Mouse (Mus musculus) midbrain, embryonic 12.5 days (tissue): ENCODE results near the gene Mea1. TPM values are rescaled to one million over a fixed set of nuclear protein-coding genes. Genes with fewer than 3 reads are reported as not detected.

Experiments used
- polyA plus RNA-seq: library from polyadenylated mRNA; unstranded; fragments of >200 nt; fragmentation: Nextera tagmentation; extraction: Ambion mirVana; gene quantifications from 2 replicates; pipeline ENCODE4 v1.2.1, GENCODE M21; 2016

The Mea1 gene
- polyA plus RNA-seq, 1 experiment from 2014 or later = 175 TPM

Other genes starting within 250 kb of the Mea1 start
- 1.4 and 1.6 TPM in 2 replicates for gene Crip3, start 249.9 kb upstream of the Mea1 start, polyA plus RNA-seq
- gene Slc22a7, start 240.3 kb upstream of the Mea1 start, polyA plus RNA-seq = not detected in 2 replicates
- 5.0 and 5.5 TPM in 2 replicates for gene Ttbk1, start 191.1 kb upstream of the Mea1 start, polyA plus RNA-seq
- gene Dnph1, start 182.1 kb upstream of the Mea1 start, polyA plus RNA-seq = 53.1 and 58.0 TPM in 2 replicates
- gene Cul9, start 132.4 kb upstream of the Mea1 start, polyA plus RNA-seq = 14.3 and 15.2 TPM in 2 replicates
- gene Srf, start 122.6 kb upstream of the Mea1 start, polyA plus RNA-seq = 6.6 and 8.1 TPM in 2 replicates
- 57.1 and 63.4 TPM in 2 replicates for gene Ptk7, start 49.3 kb upstream of the Mea1 start, polyA plus RNA-seq
- gene Klc4, start 32.8 kb upstream of the Mea1 start, polyA plus RNA-seq = 43.6 and 44.7 TPM in 2 replicates
- 73.9 and 88.4 TPM in 2 replicates for gene Mrpl2, start 32.6 kb upstream of the Mea1 start, polyA plus RNA-seq
- gene Cul7, start 28.5 kb upstream of the Mea1 start, polyA plus RNA-seq = 48.3 and 49.0 TPM in 2 replicates
- gene Rrp36, start 4.4 kb upstream of the Mea1 start, polyA plus RNA-seq = 54.1 and 56.0 TPM in 2 replicates
- gene Klhdc3, start 2.1 kb downstream of the Mea1 start, polyA plus RNA-seq = 127 and 131 TPM in 2 replicates
- gene Ppp2r5d, start 26.3 kb downstream of the Mea1 start, polyA plus RNA-seq = 111 and 113 TPM in 2 replicates
- 33.7 and 36.0 TPM in 2 replicates for gene Pex6, start 32.7 kb downstream of the Mea1 start, polyA plus RNA-seq
- 0.52 and 0.75 TPM in 2 replicates for gene Gnmt, start 50.4 kb downstream of the Mea1 start, polyA plus RNA-seq
- 54.1 and 54.6 TPM in 2 replicates for gene Cnpy3, start 73.4 kb downstream of the Mea1 start, polyA plus RNA-seq
- 0.55 and 0.65 TPM in 2 replicates for gene Ptcra, start 84.9 kb downstream of the Mea1 start, polyA plus RNA-seq
- gene 2310039H08Rik, start 93.8 kb downstream of the Mea1 start, polyA plus RNA-seq = 48.5 and 55.0 TPM in 2 replicates
- gene Rpl7l1, start 103.9 kb downstream of the Mea1 start, polyA plus RNA-seq = 150 and 161 TPM in 2 replicates
- 7.8 and 7.9 TPM in 2 replicates for gene Bicral, start 179.7 kb downstream of the Mea1 start, polyA plus RNA-seq
- 68.4 and 75.1 TPM in 2 replicates for gene Tbcc, start 211.9 kb downstream of the Mea1 start, polyA plus RNA-seq
- gene Prph2, start 231.7 kb downstream of the Mea1 start, polyA plus RNA-seq = not detected in 2 replicates